Mouse (Mus musculus) right cerebral cortex, postnatal 36 days (tissue): ENCODE results near the gene Ermap.

Source experiments
- DNase-seq, 2 experiments: peaks; one replicate each; pipeline ENCODE4 v3.0.0; 2022; ENCODE audit warnings: low spot score in 2 of 2, mixed read lengths in 1 of 2

Gene Ermap

DNA sequence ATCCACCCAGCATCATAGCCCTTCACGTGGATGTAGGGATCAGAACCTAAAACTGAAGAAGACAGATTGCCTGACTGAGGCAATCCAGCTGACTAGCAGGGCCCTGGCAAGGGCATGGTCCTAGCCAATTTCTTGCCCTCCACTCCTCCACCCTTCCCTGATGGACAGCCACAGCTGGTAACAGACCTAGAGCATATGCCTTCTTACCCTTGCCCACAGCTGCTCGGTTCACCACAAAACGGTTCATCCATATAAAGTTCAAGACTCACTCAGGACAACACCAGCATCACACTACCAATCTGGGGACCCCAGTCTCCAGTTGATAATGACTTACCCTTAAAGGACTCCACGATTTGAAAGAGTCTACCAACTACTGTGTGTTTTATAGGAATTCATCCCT is 4.0 kb downstream of the Ermap start:
- DNase-seq, result no peak

DNA sequence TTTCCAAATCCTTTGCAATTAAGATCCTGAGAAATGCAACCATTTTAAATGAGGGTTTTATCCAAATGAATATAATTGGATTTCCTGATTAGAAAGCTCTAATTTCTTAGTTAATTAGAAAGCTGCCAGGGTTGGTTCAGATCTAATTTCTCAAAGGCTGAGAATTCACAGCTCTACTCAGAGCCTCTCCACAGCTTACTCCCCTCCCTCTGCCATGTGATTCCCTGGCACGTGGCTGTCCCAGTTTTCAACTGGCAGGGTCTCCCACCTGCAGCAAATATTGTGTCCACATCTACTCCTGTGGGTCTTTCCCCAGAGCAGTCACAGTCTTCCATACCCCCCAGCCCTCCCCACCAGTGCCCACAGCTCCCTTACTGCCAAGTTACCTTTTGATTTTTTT is 6.3 kb downstream of the Ermap start:
- no peak for DNase-seq

DNA sequence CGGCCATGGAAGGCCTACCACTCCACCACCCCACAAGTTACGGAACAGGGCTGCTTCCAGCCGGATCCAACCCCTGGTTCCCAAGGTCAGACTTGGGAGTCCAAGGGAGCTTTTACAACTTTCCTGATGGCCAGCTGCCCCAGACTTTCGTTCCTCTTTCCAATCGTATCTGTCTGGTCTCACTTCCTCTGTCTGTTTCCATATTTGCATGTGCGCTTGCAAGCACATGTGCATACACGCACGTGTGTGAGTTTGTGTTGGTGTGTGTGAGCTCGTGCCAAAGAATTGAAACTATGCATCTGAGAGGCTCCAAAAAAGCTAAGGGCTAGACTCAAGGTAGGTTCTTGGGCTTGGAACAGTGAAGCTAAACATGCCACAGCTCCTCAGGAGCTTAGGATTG is 8.4 kb downstream of the Ermap start:
- DNase-seq, result no peak

DNA sequence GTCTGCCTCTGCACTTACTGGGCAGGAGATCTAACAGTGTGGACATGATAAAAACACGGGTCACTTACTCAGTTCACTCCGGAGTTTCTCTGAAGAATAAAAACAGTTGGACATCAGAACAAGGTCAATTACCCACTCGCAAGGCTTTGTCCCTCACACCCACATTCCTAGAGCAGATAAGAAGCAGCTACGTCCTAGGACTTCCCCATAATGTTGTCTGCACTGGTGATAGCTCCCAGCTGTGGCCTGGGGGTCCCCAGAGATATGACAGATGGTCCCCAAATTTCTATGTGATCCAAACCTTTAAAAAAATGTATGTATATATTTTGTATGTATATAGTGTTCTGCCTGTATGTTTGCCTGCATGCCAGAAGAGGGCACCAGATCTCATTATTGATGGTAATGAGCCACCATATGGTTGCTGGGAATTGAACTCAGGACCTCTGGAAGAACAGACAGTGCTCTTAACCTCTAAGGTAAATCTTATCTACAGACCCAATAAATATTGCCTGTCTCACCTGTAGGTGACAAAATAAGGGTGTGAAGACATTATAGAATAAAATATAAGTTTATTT is 9.6 kb downstream of the Ermap start:
- no peak for DNase-seq

DNA sequence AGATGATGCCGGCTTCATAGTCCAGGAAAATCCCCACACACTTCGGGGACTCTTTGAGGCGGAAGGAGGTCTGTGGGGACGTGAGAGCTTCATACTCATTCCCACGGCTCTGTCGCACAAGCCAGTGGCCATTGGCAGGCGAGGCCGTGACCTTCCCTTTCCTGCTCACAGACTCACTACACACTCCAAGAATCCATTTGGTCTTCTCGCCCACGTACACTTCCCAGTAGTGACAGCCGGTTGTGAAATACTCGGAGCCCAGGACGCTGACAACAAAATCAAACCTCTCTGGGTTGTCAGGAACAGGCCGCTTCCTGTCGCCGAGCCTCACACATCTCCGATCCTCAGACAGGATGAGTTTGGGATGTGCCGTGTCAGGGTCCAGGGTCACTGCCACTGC is 11.5 kb downstream of the Ermap start:
- no peak for DNase-seq

DNA sequence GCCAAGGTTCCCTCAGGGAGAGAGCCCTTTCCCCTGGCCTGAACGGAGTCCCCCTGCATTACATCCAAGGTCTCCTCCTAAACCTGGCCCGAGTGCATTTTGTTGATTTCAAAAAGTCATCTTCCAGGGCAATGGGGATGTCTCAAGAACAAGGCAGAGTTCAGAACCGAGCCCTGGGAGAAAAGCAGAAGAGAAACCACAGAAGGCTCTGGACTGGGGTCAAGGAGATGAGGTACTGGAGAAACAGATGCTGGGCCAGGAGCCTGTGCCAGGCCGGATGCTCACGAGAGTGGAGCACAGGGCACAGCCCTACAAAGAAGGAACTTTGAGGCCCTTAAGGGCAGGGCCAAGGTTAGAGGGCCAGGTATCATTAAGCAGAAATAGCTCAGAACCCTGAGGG is 12.1 kb downstream of the Ermap start:
- DNase-seq, result no peak

DNA sequence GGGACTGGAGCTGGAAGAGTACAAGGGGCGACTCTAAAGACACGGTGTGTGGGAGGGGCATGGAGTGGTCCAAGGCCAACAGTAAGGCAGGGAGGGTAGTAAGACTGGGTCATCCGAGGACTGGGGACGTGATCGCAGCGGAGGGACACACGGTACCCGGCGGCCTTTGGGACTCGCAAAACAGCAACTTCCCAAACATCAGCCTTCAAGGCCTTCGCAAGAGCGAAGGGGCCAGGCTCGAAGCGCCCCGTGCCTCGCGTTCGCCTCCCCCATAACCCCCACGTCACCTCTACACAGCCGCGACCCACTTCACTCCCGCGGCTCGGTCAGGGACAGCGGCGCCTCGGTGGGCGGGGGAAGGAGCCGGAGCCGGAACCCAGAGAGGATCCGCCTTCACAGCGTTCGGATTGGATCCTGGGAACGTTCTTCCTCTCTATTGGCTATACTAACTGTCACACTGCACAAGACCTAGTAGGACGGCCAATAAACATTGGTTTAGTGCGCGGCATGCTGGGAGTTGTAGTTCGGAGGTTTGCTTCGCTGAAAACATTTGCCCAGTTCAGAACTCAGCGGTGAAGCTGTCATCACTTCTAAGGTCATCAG is 15.9 kb downstream of the Ermap start, which contains the start of gene Zfp691:
Gene Zfp691, minus strand, starts transcription at position 345 of the 603 bp plus-strand sequence.
- DNase-seq, result peak; percentile 93 to 98

DNA sequence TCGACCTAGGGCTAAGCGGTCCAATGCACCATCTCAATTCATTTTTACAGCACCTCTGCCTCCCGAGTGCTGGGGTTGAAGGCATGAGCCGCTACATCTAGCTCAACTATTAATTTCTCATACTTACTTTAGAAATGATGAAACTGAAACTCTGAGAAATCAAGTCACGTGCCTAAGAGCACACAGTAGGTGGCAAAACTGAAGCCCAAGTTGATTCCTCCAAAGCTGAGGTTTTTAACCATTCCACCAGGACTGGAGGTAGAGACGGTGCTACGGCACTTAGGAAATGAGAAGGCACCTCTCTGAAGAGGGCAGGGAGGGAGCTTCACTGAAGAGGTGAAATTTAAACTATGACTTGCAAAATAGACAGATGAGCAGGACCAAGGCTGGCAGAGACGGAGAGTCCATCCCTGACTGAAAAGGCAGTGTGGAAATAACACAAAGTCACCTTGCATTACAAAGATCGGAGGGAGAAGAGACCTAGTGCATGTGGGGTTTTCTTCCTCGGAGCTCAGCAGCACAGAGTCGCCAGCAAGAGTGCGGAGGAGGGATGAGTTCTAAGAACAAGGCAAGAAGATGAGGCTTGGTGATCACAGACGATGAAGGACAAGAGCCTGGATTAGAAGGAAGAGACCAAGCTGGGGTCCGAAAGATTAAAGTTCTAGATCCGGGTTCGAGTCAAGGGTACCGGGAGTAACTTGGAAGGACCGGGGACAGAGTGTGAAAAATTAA is 16.7 kb downstream of the Ermap start:
- DNase-seq, result no peak

DNA sequence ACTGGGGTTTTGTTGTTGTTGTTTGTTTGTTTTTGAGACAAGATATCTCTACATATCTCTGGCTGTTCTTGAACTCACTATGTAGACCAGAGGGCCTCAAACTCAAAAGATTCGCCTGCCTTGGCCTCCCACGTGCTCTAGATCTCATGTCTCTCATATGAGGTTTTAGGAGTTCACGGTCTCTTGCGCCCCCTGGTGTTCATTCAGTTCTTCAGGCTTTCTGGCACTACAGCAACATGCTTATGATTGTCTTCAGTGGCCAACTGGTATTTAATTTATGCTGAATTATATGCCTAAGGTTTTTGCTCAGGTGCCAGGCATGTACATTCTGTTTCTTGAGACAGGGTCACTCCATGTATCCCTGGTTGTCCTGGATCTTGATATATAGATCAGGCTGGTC is 22.1 kb downstream of the Ermap start:
- peak; percentile 72 to 77 for DNase-seq

DNA sequence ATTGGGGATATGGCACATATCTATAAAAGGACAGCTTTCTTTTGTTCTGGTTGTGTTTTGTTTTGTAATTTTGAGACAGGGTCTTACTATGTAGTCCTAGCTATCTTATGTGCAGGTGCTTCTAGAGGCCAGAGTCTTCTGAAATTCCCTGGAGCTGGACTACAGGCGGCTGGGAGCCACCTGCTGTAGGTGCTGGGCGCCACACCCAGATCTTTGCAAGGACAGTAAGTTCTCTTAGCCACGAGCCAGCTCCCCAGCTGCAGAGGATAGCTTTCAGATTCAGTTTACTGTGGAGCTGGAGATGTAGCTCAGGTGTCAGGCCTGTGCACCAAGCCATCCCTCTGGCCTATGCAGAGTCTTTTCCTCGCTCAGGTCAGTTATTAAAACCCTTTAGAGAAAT is 22.7 kb downstream of the Ermap start:
- DNase-seq, result no peak

DNA sequence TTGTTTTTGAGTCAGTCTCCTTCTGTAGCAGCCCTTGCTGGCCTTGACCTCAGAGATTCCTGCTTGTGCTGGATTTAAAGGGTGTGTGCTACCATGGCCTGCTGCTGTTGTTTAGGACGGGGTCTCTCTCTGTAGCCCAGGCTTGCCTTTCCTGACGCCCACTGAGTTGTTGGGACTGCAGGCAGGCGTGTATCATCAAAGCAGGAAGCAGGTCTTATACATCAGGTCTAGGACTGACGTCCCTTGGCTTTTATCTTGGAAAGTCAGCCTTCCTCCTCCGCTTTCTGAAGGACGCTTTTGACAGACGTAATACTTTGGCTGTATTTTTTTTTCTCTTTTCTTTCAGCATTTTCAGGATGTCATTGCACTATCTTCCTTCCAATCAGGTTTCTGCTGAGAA is 23.9 kb downstream of the Ermap start:
- DNase-seq, result no peak

DNA sequence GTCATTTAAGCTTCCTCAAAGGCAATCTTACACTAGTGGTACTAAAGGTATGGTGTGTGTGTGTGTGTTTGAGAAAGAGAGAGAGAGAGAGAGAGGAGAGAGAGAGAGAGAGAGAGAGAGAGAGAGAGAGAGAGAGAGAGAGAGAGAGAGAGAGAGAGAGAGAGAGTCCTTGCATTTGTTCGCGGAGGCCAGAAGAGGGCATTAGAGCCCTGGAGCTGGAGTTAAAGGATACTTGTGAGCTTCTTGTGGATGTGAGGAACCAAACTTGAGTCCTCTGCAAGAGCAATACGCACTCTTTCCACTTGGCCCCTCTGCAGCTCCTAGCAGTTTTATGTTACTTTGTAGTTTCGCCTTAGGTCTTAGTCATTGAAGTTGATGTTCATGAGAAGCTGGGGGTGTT is 26.8 kb downstream of the Ermap start:
- DNase-seq, result no peak

DNA sequence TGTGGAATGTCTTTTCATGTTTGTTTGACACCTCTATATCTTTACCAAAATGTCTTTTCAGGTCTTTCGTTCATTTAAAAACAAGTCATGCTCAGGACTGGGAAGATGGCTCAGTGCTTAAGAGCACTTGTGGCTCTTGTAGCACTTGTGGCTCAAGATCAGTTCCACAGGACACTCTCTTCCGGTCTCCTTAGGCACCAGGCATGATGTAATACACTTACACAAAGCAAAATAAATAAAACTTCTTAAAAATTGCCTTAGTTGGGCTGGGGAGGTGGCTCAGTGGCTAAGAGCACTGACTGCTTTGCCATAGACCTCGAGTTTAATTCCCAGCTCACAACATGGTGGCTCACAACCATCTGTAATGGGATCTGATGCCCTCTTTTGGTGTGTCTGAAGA is 28.5 kb downstream of the Ermap start:
- no peak for DNase-seq

DNA sequence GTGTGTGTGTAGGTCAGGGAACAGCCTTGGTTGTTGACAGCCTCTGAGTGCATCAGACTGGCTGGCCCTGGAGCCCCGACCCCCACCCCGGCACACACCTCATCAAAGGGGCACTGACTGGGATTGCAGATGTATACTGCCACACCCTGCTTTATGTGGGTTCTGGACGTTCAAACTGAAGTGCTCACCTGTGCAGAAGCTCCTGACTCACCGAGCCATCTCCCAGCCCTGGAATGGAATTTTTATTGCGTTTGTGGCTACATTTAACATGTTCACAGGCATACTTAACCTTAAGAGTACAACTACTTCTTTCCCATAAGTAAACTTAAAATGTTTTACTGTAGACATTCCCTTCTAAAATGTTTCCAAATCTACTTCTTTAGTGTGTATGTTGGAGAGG is 31.9 kb downstream of the Ermap start:
- DNase-seq, result no peak

DNA sequence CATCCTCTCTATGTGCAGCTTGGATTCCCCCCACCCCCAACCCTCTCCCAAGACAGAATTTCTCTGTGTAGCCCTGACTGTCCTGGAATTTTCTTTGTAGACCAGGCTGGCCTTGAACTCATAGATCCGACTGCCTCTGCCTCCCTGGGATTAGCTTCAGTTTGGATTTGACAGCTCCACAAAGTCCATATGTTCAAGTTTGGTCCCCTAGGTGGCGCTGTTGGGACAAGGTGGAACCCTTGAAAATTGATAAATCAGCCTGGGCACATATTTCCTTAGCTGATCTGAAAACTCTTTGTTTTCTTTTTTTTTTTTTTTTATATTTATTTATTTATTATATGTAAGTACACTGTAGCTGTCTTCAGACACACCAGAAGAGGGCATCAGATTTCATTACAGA is 32.6 kb downstream of the Ermap start:
- no peak for DNase-seq

DNA sequence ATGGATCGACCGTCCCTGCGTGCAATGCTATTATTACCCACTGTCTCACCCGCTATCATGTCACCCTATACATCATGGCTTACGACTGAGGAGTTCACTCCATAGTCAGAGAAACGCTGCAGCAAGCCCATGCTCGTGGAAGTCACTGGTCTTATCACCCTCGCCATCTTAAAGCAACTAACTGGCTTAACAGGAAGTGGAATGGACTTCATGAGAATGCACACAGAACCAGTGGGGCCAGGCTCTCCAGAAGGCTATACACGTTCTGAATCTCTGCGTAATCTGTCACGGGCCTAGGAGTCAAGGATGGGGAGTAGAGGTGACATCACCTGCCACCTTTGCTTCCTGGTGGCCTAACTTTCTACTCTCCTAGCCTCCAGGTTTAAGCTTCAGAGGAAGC is 41.1 kb downstream of the Ermap start:
- DNase-seq, result no peak

DNA sequence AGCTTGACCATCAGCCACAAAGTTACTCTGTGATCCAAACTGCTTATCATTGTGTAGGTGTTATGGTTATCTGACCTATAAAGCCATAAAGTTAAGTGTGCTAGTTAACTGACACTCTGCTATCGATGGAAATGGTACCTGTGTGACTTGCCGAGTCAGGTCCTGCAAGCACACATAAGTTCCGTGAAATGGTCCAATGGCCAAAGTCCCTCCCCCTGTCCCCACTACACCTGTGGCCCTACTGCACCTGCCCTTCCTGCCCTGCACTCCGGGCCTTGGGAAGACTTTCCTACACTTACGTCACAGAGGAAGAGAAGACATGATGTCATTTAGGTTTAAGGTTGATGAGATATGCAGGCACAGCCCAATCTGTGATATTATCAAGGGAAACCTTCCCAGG is 42.5 kb downstream of the Ermap start:
- DNase-seq, result no peak

DNA sequence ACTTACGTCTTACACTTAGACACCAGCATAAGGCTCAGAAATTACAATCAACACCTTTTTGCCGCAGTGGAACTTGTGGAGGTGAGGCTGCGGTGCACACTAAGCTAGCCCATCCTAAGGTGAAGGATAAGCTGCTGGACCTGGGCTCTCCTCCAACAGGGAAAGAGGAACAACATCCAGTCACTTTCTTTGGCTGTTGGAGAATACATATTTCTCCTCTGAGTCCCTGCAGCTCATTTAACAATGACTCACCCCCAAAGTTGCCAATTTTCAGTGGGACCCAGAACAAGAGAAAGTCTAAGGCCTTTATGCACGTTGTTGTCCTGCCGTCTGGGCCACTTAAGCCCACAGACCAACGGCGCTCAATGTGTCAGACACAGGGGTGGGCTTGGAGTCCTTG is 43.0 kb downstream of the Ermap start:
- no peak for DNase-seq

DNA sequence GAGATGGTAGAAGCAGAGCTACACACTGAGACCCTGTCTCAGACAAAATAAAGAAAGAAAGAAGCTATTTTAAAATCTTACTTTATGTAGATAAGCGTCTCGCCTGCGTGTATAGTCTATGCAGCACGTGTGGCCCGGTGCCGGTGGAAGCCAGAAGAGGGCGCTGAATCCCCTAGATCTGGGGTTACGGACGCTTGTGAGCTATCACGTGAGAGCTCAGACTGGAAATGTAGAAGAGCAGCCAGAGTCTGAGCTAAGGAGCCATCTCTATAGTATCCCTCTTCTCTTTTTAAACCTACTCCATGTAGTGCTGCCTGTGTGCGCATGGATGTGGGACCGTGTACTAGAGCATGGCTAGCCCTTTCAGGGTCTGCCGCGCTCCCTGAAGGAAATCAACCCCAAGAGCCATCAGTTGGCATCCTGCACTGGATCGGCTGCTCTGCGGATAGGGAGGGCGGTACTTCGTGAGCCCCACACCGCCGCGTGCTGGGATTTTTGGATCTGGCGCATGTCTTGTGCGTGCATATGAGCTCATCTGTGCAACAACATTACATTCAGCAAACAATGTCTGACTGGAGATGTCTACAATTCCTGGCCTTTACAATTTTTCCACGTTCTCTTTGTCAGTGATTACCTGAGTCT is 47.5 kb downstream of the Ermap start:
- no peak for DNase-seq

DNA sequence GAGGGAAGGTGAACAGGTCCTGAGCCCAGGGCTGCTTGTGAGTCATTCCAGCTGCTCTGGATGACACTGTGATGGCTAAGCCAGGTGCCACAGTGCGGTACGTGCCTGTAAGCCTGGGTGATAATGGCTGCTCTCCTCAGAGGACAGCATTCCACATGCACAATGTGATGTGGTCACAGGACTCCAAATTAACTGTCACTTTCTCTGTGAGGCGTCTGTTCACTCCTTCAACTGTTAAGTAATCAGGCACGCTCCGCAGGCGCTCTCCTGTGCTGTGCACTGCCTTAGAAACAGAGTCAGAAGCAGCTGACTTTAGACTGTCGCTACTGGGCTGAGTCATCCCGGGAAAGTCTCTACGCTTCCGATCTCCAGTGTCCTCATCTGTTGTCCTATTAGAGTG is 48.6 kb downstream of the Ermap start:
- no peak for DNase-seq

DNA sequence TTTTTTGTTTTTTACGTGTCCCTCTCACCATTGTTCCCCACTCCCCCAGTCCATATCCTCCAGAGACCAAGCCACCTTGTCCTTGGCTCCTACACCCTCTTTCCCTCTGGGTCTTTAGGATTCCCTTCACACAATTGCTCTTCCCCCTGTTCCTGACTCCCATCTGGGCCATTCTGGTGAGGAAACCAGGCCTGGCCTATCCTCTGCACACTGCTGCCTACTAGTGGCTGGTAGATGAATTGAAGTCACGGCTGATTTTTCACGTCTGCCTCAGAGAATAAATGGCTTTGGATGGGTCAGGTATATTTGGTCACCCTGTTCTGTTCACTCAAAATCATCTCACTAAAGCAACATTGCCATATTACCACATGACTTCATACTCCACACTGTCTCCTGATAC is 49.7 kb downstream of the Ermap start:
- no peak for DNase-seq

DNA sequence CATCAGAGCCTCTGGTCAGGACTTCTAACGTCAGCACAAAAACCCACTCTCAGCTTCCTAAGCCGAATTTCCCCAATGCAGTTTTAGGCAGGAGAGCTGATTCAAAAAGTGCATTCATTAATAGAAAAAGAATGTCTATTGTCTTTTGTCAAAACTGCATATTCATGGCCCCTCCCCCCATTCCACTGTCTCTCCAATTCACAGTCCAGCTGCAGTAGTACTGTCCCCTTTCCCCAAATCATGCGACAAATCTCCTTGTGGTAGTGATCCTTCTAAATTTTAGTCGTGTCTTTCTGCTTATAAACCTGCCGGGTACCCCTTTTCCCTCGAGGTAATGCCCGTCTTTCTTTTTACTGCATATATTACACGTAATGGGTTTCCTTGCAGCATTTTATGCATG is 51.0 kb downstream of the Ermap start:
- DNase-seq, result no peak

DNA sequence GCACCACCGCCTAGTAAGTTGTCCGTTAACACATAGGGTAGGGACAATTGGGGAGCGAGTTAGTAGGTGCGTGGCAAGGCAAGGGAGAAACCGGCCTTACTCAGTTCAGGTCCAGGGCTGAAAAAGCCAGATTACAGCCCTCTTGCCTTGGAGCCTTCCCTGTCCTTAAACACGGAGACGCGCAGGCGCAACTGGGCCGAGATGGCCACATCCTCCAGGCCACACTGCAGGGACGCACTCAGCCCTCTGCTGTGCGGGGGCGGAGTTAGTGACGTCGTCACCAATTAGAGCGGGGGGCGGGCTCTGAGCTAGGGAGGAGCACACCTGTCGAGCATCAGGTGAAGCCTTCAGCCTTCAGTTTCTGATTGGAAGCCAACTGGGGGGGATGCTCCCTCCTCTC is 51.6 kb downstream of the Ermap start:
- peak; percentile 60 to 70 for DNase-seq
